Mouse (Mus musculus): ENCODE data around the gene Gtdc1.

DNA sequence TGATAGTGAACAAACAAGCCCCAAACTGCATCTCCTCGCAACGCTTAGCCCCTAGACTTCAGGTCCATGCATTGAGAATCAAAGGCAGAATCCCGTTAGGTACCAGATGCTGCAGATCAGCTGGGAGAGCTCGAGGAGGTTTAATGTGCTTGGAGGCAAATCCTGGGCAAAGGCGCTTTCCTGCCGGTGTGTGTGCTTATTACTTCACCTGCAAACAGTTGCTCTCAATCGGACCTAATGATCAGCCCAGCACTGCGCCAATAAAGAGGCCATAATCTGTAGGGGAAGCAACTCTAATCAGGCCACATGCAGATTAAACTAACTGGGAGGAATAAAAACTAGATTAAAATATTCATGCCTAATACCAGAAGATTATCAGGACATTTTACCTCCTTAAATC is 293.5 kb downstream of the Gtdc1 start:
- TF ChIP-seq POLR2AphosphoS5 (IDR thresholded peaks at IDR 0.05; ENCODE audit: insufficient replicate concordance, low read depth, low read length) (no peak), CTCF (IDR thresholded peaks at IDR 0.05; ENCODE audit: low read depth, low read length) (no peak), GATA1 (IDR thresholded peaks at IDR 0.05; ENCODE audit: borderline replicate concordance, low read length) (no peak)

Data from G1E (cell line).